Mouse (Mus musculus) heart, postnatal 0 days (tissue): ENCODE results near the gene Hspa8.

Source experiments
- CTCF ChIP-seq: IDR thresholded peaks from 2 replicates; pipeline ENCODE4 v1.5.1; 2016; ENCODE audit warnings: antibody characterized with exemption, control low read depth, low read depth
- EP300 ChIP-seq: IDR thresholded peaks from 2 replicates; pipeline ENCODE4 v1.6.1; 2016; ENCODE audit warnings: antibody characterized with exemption, low read depth

DNA sequence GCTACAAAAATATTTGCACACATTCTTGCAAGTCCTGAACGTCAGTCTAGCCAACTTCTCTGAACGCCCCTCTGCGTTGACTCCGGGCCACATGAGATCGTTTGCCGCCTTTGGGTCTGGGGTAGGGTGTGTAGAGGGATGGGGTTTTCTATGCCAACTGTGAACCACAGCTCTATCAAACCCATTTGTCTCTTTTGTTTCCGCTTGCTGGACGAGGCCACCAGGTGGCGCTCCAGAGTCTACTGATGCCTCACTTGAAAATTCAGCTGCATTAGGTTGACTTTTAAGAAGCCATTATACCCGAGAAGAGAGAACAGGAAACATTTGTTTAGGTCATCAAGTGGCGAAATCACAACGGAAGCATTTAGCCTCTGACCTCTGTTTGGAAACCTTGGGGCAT lies 33.8 kb downstream of the Hspa8 start:
- TF ChIP-seq EP300, result 0 out of 2 replicates have a peak, but pooled peaks have one; percentile 21
- peak; percentile 85 for TF ChIP-seq CTCF
